Mouse (Mus musculus) neural tube, embryonic 13.5 days (tissue): ENCODE results near the gene U2af1l4. TPM values are rescaled to one million over a fixed set of nuclear protein-coding genes. Genes with fewer than 3 reads are reported as not detected.

Experiments used
- ATAC-seq: fragments of 200-750 bp; cut with Nextera tagmentation; 2 replicates; pipeline ENCODE4 v1.8.0; 2017; ENCODE audit warnings: low read depth, mild to moderate bottlenecking, moderate TSS enrichment, moderate library complexity
- H3K27ac ChIP-seq: fragments of 300-500 bp; sonication (generic); replicated peaks from 2 replicates; pipeline ENCODE4 v1.5.1; 2015; ENCODE audit warnings: moderate library complexity, mild to moderate bottlenecking, inconsistent platforms
- H3K27me3 ChIP-seq: fragments of 300-500 bp; sonication (generic); 2 replicates; pipeline ENCODE4 v1.6.1; 2015; ENCODE audit warnings: mild to moderate bottlenecking, inconsistent platforms
- H3K36me3 ChIP-seq: fragments of 300-500 bp; sonication (generic); 2 replicates; pipeline ENCODE4 v1.6.1; 2015; ENCODE audit warnings: mild to moderate bottlenecking, inconsistent platforms
- H3K4me1 ChIP-seq: fragments of 300-500 bp; sonication (generic); replicated peaks from 2 replicates; pipeline ENCODE4 v1.6.1; 2015; ENCODE audit warnings: inconsistent platforms
- H3K4me2 ChIP-seq: fragments of 300-500 bp; sonication (generic); 2 replicates; pipeline ENCODE4 v1.6.1; 2015; ENCODE audit warnings: inconsistent platforms, mild to moderate bottlenecking, moderate library complexity
- H3K4me3 ChIP-seq: fragments of 300-500 bp; sonication (generic); 2 replicates; pipeline ENCODE4 v1.5.1; 2015; ENCODE audit warnings: mild to moderate bottlenecking, inconsistent platforms
- H3K9ac ChIP-seq: fragments of 300-500 bp; sonication (generic); 2 replicates; pipeline ENCODE4 v1.6.1; 2015; ENCODE audit warnings: moderate library complexity, mild to moderate bottlenecking, inconsistent platforms
- H3K9me3 ChIP-seq: fragments of 300-500 bp; sonication (generic); 2 replicates; pipeline ENCODE4 v1.6.1; 2016; ENCODE audit warnings: inconsistent platforms
- WGBS: fragments of 180-500 bp; shearing (Covaris S2); methylation state at CpG from one replicate; pipeline ENCODE4 v1.1.7; 2015; 5-methylcytosine and 5-hydroxymethylcytosine counted together
- polyA plus RNA-seq: library from polyadenylated mRNA; unstranded; fragments of >200 nt; fragmentation: Nextera tagmentation; extraction: Ambion mirVana; gene quantifications from 2 replicates; pipeline ENCODE4 v1.2.1, GENCODE M21; 2015

The U2af1l4 gene
- polyA plus RNA-seq, 1 experiment from 2014 or later, result 113 TPM

DNA sequence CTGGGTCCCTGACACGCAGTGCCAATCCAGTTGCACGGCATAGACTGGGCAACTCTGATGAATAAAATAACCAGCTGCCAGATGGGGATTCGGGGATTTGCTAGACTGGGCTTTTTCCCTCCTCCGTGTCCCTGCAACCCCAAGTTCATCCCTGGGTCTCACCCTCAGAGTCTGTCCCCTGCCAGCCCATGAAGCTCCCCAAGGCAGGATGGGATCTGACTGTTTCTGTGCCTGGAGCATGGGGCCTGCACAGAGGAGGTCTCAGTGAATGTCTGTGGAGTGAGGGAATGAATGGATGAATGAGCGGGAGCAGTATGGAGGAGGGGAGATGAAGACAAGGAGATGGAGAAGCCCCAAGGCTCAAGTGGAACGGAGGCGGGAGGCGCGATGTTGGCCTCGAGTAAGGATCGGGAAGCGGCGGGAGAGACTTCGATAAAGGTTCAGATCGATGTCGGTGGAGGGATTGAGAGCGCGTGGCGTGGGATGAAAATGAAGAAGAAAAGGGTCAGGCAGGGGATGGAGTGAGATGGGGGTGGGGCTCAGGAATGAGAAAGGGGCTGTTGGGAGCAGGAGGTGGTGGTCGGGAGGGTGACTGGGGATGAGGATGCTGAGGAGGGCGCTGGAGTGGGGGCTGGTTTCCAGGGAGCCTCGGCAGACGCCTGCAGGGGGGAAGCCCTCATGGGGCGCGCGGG is 29.0 kb upstream of the U2af1l4 start:
- Histone ChIP-seq H3K4me3 (peak overlapping the region; percentile 72), H3K9ac (peak overlapping the region; percentile 95), H3K4me2 (peak overlapping the region; percentile 72), H3K27ac (peak overlapping the region; percentile 92), H3K27me3 (no peaks in the 10 kb centered on the region), H3K36me3 (peaks cover 35% of the 10 kb centered on the region), H3K4me1 (peaks cover 44% of the 10 kb centered on the region), H3K9me3 (no peaks in the 10 kb centered on the region)
- 3% methylated on average over 26 of the region's 26 CpGs for WGBS
- peak; percentile 60 for ATAC-seq

DNA sequence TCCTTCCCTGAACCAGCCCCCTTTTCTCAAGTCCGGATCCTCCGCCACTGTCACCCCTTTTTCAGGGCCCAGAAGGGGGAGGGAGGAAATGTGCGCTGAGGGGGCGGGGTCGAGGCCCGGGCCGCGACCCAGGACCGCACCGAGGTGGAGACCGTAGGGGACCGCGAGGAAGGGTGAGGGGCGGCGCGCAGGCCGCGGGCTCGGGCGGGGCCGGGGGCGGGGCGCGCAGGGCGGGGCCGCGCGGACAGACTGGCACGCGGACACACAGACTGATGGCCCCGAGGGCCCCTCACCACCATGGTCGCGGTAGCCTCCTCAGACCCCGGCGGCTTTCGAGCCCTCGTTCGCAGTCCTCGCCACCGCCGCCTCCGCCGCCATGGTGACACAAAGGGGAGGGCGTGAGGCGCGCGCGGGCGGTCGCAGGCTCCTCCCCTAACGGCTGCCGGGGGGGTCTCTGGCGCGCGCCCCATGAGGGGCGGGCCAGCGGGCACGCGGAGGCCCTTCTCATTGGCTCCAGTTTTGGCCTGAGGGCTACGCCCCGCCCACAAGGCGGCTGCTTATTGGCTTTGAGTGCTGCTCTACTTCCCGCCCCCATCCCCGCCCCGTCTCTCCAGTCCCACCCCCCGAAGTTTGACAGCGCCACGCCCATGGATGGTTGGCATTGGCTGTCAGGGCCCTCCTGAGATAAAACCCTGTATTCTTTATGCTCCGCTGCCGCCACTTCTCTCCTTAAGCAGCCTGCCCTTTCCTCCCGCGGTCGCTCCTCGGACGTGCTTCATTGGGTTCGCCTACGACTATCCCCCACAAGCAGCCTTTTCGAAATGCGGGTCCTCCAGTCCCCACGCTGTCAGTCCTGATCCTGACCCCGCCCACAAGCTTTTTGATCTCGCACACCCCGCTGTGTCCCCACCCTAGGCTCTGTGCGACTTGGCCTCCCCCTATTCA is 28.2 kb upstream of the U2af1l4 start, which contains the start of gene Arhgap33:
Gene Arhgap33 (minus strand): TSS at position 428 of the 945 bp plus-strand sequence.
- peak within 1 kb of the TSS; percentile 95 for H3K9ac ChIP-seq
- peaks cover 44% of the 10 kb centered on the region for H3K4me1 ChIP-seq
- peak within 1 kb of the TSS; percentile 72 for H3K4me3 ChIP-seq
- H3K27ac ChIP-seq, result peak within 1 kb of the TSS; percentile 92
- H3K4me2 ChIP-seq, result peak within 1 kb of the TSS; percentile 72
- ATAC-seq, result peak; percentile 91
- H3K9me3 ChIP-seq, result no peaks in the 10 kb centered on the region
- H3K27me3 ChIP-seq, result no peaks in the 10 kb centered on the region
- peaks cover 35% of the 10 kb centered on the region for H3K36me3 ChIP-seq
- WGBS, result under 1% methylated on average over 83 of the region's 84 CpGs

DNA sequence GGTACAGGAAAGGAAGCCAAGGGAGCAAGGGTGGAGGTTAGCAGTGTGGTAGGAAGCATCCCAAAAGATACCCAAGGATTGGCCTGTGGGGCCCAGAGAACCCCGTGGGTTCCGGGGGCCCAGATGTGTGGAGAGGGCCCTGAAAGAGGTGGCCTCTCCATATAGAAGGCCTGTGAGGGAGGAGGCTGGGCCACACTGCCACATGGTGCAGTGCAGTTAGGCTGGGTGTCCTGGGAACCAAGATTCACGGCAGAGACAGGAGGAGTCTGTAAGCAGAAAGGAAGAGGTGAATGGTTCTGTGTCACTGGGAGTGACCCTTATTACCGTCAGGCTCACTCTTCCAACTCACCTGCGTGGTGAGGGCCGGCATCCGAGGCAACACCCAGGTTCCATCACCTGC is 22.5 kb upstream of the U2af1l4 start:
- ATAC-seq, result no peak
- H3K27ac ChIP-seq, result no peak overlapping the region
- H3K9ac ChIP-seq, result no peak overlapping the region
- no peak overlapping the region for H3K4me3 ChIP-seq
- no peak overlapping the region for H3K4me2 ChIP-seq
- 90% methylated on average over 7 of the region's 7 CpGs for WGBS
- H3K36me3 ChIP-seq, result peaks cover 32% of the 10 kb centered on the region
- H3K9me3 ChIP-seq, result no peaks in the 10 kb centered on the region
- no peaks in the 10 kb centered on the region for H3K27me3 ChIP-seq
- peaks cover 5% of the 10 kb centered on the region for H3K4me1 ChIP-seq

DNA sequence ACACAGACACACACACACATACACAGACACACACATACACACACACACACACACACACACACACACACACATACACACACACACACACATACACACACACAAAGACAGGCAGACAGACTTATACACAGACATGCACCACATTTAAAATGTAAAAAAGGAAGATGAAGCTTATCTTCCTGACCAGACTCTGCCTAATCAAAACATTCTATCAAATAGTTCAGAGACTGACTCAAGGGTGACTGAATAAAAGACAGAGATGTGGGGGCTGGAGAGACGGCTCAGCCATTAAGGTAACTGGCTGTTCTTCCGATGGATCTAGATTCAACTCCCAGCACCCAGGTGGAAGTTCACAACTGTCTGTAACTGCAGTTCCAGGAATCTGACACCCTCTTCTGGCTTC is 18.8 kb upstream of the U2af1l4 start:
- Histone ChIP-seq H3K36me3 (peaks cover 50% of the 10 kb centered on the region), H3K4me1 (no peaks in the 10 kb centered on the region), H3K27me3 (no peaks in the 10 kb centered on the region), H3K9me3 (no peaks in the 10 kb centered on the region), H3K4me2 (no peak overlapping the region), H3K9ac (no peak overlapping the region), H3K27ac (no peak overlapping the region), H3K4me3 (no peak overlapping the region)
- WGBS, result 88% methylated on average over 2 of the region's 2 CpGs
- no peak for ATAC-seq

DNA sequence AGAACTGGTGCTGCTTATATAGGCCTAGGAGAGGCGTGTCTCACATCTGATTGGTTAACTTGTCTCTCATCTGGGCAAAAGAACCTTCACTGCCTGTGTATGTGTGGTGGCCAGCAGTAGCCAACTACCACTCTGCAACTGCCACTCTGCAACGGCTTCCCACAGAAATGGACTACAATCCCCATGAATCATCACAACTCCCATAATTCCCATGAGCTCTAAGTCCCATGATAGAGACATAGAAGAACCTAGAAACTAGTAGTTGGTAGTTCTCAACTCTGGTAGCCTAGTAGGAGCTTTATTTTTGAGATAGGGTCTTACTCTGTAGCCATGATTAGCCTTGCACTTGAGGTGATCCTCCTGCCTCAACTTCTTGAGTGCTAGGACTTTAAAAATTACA is 13.2 kb upstream of the U2af1l4 start:
- no peak overlapping the region for H3K4me3 ChIP-seq
- H3K27me3 ChIP-seq, result peaks cover 9% of the 10 kb centered on the region; the same call in 1 of the 2 replicates
- no peak overlapping the region for H3K4me2 ChIP-seq
- H3K9me3 ChIP-seq, result no peaks in the 10 kb centered on the region
- H3K27ac ChIP-seq, result no peak overlapping the region
- no peak overlapping the region for H3K9ac ChIP-seq
- peaks cover 33% of the 10 kb centered on the region for H3K36me3 ChIP-seq
- peaks cover 18% of the 10 kb centered on the region for H3K4me1 ChIP-seq
- WGBS, result 97% methylated on average over 2 of the region's 2 CpGs
- no peak for ATAC-seq

DNA sequence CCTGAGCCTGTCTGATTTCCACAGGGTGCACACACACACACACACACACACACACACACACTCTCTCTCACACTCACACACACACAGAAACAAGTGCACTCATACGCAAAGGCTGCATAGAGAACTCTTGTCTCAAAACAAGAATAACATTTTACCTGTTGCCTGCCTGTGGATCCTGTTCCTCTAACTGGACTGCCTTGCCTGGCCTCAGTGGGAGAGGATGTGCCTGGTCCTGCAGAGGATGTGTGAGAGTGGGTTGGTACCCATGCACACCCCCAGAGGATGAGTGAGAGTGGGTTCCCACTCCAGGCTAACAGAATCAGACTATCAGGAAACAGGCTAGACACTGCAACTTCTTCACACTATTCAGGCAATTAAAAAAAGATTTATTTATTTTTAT is 12.5 kb upstream of the U2af1l4 start:
- Histone ChIP-seq H3K36me3 (peaks cover 37% of the 10 kb centered on the region), H3K9me3 (no peaks in the 10 kb centered on the region), H3K27me3 (peaks cover 9% of the 10 kb centered on the region; the same call in 1 of the 2 replicates), H3K4me2 (no peak overlapping the region), H3K4me1 (peaks cover 18% of the 10 kb centered on the region), H3K9ac (no peak overlapping the region), H3K4me3 (no peak overlapping the region), H3K27ac (no peak overlapping the region)
- no peak for ATAC-seq
- 100% methylated on average over 1 of the region's 1 CpGs for WGBS

DNA sequence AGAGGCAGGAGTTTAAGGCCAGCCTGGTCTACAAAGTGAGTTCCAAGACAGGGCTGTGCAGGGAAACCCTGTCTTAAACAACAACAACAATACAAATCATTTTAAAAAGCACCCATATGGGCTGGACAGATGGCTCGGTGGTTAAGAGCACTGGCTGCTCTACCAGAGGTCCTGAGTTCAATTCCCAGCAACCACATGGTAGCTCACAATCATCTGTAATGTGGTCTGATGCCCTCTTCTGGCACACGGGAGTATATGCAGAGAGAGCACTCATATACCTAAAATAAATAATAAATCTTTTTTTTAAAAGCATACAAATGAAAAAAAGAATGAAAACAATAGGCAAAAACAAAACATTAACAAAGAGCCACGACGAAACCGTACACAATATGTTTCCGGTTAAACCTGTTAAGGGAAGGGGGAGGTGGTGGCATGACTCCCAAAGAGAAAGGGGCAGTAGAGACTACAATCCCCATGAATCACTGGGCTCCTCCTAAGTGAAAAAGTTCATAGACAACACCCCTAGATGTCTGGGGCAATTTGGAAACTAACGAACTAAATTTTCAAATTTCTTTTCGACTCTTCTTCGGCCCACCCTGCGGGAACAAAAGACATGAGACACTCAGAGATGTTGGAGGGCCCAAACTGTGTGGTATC is 11.5 kb upstream of the U2af1l4 start:
- Histone ChIP-seq H3K9me3 (no peaks in the 10 kb centered on the region), H3K27me3 (peaks cover 9% of the 10 kb centered on the region; the same call in 1 of the 2 replicates), H3K36me3 (peaks cover 38% of the 10 kb centered on the region), H3K27ac (peak overlapping the region; percentile 93), H3K4me1 (peaks cover 18% of the 10 kb centered on the region), H3K4me2 (peak overlapping the region; percentile 87), H3K4me3 (peak overlapping the region; percentile 64), H3K9ac (peak overlapping the region; percentile 72)
- peak; percentile 70 for ATAC-seq
- 5% methylated on average over 10 of the region's 10 CpGs for WGBS

DNA sequence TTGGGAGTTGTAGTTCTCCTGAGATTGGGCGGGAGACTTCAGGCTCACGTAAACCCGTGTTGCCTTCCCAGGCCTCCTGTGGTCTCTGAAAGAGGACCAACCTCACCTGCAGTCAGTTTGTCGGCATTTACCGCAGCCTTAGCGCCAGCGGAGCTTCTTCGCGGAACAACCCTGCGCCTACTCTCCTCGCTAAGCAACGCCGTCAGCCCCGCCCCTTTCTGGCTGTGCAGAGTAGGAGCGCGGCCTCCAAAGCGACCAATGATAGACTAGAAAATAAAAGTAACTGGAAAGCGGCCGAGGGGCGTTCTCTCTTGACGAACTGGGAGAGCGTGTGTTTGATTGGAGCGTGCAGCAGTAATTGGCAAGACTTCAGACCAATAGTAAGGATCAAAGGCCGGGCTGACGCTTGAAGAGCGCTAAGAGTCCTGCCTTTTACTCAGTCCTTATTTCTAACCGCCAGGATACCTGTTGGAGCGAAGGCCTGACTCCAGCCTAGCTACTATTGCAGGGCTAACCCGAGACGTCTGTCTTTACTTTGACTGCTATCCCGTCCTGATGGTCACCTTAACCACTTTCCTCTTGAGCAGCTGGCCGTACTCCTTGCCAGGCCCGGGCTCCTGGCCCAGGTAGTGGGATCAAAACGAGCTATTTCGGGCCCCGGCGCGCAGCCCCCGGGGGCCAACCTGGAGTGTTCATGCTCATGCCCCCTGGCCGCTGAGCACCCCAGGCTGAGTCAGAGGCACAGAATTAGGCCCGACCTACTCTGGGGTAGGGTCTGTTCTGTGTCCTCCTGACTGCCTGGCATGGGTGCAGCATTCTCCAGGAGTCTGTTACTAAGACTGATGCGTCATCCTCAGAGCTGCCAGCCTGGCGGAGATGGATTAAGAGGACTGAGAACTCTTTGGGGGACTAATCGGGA is 10.7 kb upstream of the U2af1l4 start, which contains the start of the genes Hspb6 and Proser3:
Gene Hspb6 (plus strand): TSS at position 77 of the 919 bp plus-strand sequence.
Gene Proser3 (minus strand): TSS at position 198 of the 919 bp plus-strand sequence.
- peak within 1 kb of the TSS; percentile 93 for H3K27ac ChIP-seq
- peak within 1 kb of the TSS; percentile 64 for H3K4me3 ChIP-seq
- peaks cover 46% of the 10 kb centered on the region for H3K36me3 ChIP-seq
- no peaks in the 10 kb centered on the region for H3K9me3 ChIP-seq
- H3K4me1 ChIP-seq, result peaks cover 18% of the 10 kb centered on the region
- H3K9ac ChIP-seq, result peak within 1 kb of the TSS; percentile 72
- ATAC-seq, result peak; percentile 96
- under 1% methylated on average over 44 of the region's 44 CpGs for WGBS
- peak within 1 kb of the TSS; percentile 87 for H3K4me2 ChIP-seq
- peaks cover 9% of the 10 kb centered on the region; the same call in 1 of the 2 replicates for H3K27me3 ChIP-seq

DNA sequence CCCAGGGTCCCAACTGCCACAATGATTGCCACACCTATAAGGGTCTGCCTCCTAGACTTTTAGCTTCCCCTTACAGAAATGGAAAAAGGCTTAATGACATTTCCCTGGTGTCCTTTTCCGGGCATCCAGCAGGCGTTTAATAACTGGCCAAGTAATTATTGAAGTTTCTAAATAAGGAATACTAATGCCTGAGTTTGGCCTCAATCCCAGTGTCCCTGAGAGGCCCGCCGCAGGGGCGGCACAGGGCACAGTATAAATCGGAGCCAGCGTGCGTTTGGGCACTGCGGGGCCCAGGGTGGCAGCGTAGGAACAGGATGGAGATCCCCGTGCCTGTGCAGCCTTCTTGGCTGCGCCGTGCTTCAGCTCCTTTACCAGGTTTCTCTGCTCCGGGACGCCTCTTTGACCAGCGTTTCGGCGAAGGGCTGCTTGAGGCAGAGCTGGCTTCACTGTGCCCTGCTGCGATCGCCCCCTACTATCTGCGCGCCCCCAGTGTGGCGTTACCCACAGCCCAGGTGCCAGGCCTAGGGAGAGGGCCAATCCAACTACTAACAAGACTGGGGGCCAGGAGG is 10.0 kb upstream of the U2af1l4 start:
- WGBS, result 8% methylated on average over 23 of the region's 23 CpGs
- Histone ChIP-seq H3K4me3 (peak overlapping the region; percentile 64), H3K27ac (peak overlapping the region; percentile 93), H3K4me2 (peak overlapping the region; percentile 87), H3K4me1 (peaks cover 23% of the 10 kb centered on the region), H3K36me3 (peaks cover 48% of the 10 kb centered on the region), H3K27me3 (peaks cover 9% of the 10 kb centered on the region; the same call in 1 of the 2 replicates), H3K9me3 (no peaks in the 10 kb centered on the region), H3K9ac (peak overlapping the region; percentile 70)
- no peak for ATAC-seq

DNA sequence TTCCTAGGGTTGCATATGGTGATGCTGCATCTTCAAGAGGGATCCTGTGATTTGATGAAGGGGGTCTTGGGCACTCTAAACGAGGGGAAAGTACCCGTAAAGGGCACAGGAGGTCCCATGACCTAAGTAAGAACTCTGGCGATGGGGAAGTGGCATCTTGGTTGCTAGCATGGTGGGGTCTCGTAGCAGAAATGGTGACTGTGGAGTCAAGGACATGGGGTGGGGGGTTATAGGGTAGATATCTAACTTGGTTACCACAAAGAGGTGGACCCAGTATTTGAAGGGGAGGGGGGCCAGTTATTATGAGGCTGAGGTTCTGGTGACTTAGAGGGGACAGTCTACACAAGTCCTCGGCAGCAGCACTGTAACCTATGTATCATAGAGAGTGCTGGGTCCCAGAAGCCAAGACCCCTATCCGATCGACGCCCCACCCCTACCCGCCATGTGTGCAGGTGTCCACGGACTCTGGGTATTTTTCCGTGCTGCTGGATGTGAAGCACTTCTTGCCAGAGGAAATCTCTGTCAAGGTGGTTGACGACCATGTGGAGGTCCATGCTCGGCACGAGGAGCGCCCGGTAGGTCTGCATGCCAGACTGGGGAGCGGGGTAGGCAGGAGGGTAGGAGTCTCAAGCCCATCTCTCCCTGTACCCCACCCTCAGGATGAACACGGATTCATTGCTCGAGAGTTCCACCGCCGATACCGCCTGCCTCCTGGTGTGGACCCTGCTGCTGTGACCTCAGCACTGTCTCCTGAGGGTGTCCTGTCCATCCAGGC is 9.1 kb upstream of the U2af1l4 start:
- H3K4me1 ChIP-seq, result peaks cover 32% of the 10 kb centered on the region
- peak overlapping the region; percentile 87 for H3K4me2 ChIP-seq
- no peaks in the 10 kb centered on the region for H3K9me3 ChIP-seq
- H3K36me3 ChIP-seq, result peaks cover 41% of the 10 kb centered on the region
- H3K27me3 ChIP-seq, result peaks cover 9% of the 10 kb centered on the region; the same call in 1 of the 2 replicates
- peak overlapping the region; percentile 70 for H3K9ac ChIP-seq
- no peak overlapping the region for H3K27ac ChIP-seq
- peak overlapping the region; percentile 64; the same call in 1 of the 2 replicates for H3K4me3 ChIP-seq
- no peak for ATAC-seq
- 85% methylated on average over 22 of the region's 22 CpGs for WGBS
